Mouse (Mus musculus): Measurements from ENCODE around the gene Fam168a.

Fam168a gene

DNA sequence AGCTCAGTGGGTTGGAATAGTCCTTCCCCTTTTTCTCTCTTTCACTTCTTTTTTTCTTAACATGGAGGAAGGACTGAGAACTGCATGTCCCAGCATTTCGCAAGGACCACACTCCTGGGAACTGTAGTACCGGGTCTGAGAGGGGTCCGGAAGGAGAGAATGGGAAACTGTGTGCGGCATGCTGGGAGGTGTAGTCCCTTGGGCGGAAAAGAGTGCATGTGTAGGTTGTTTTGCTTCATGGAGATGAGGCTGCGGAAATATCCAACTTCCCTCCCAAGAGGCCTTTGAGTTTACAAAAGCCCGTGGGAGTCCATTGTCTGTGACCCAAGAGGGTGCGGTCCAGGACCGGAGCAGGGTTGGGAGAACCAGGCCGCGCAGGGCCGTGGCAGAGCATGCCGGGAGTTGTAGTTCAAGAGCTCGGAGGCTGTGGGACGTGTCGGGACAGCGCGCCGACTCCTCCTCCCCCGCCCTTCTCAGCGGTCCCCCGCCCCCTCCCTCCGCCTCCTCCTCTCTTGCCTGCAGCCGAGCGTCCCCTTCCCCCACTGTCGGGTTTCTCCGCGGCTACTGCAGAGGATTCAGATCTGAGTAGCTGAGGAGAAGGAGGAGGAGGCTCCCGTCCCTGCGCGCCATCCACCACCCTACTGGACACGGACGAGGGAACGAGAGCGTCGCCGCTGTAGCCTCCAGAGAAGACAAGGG is at the start of gene Fam168a:
TSS of gene Fam168a (plus strand) at position 493 of the 699 bp plus-strand sequence.
- peak; percentile 91 to 95 for DNase-seq

DNA sequence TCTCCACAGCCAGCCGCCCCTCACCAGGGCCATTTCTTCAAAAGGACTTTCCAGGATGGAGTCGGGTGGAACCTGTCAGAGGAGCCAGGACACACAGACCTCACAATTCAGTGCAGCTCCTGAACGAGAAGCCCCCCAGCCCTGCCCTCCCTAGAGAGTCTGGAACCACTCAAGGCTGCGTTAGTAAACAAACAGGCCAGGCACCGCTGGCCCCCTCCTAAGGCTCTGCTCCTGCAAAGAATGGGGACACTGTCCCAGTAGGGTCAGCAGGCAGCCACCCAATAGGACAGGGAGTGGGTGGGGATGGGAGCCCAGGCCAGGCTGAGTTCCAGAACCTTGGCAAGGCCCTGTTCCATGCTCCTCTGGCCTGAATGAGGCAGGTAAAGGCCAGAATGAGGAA is 49.7 kb upstream of the Fam168a start:
- DNase-seq, result peak in 1 of 2 experiments; percentile 33

DNA sequence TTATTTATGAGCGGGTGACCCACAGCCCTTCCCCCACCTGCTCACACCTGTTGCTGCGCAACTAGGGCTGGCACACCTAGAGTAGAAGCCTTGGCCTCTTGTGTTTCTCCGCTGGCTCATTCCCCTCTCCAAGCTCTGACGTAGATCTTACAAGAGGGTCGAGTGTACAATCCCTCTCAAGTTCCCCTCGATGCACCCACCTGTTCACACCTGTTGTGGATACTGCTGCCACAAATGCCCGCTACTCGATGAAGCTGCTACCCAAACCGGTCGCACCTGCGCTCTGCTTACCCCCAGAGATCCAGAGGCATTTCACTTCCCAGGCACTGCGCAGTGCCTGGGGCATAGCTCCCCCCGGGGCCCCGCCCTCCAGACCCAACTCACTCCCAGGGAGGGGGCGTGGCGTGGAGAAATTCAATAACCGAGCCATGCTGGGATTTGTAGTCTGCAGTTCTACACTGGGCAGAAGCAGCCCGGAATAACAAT is 48.3 kb upstream of the Fam168a start:
- no peak for DNase-seq

DNA sequence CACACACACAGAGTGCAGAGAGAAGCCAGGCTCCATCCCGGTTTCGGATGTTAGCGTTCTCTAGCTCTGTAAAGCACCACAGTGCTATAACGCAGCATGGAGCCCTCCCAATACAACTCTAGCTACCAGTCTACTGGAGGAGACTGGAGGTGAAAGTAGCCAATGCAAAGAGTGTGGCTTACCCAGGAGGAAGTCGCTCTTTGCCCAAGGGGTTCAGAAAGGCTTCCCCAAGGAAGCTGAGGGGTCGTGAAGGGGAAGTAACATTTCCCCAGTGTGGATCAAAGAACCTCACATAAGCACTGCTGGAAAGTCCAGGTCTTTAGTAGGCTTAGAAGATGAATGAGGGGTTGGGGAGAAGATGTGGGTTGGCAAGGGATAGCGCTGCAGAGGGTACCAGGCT is 45.2 kb upstream of the Fam168a start:
- DNase-seq, result no peak

DNA sequence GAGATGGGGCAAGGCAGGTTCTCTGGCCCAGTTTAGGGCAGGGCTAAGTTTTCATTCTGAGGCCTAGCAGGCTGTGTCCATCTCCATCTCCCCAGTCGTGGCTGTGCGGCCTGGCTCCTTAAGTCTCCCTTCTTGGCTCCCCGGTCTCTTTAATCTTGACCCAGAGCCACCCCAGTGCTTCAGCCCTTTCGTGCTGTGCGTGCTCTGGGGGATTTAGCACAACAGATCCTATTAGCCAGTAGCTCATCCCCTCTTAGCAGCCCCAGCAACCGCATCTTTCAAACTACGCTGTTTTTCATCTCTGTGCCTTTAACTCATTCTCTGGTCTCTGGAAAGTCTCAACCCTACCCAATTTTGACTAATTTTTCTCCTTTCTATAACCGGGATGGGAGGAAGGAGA is 44.2 kb upstream of the Fam168a start, which contains the start of gene Plekhb1:
TSS of gene Plekhb1 (minus strand) at position 184 of the 400 bp plus-strand sequence.
- DNase-seq, result no peak

DNA sequence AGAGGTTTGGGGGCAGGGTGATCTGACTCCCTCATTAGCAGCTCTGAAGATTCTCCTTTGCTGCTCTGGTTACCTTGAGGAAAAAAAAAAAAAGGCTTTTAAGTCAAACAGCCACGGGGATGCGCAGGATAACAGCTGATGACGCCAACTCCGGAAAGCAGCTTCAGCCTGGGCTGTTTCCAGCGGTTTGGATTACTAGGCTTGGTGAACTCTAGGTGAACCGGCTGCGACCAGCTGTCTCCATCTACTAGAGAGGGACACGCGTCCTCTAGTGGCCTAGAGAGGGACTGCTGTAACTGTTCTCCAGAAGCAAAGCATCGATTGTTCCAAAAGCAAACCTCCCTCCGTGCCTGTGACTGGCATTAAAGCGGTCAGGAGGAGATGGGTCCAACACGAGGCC is 43.2 kb upstream of the Fam168a start:
- peak; percentile 87 to 89 for DNase-seq

DNA sequence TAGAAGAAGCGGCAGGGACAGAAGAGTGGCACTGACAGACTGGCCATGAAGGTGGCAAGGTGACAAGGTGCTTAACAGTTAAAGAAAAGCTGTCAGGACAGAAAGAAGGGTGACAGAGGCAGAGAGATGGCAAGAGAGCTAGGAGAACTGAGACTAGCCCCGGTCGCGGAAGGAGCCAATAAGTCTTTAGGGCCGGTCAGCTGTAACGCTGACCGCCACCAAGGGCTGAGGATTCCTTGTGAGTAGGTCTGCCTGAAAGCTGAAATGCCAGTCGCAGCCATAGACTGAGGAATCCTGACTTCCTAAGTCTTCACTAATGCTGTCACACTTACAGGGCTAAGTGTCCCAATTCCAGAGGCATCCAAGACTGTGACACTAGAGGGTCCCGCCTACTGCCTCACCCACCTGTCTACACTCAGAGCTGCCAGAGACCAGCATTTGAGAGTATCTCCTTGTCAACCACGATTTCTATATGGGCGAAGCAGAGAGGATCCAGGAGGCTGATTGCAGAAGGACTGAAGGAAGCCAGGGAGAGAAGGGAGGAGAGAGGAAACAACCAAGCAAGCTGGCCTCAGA is 42.6 kb upstream of the Fam168a start:
- DNase-seq, result no peak

DNA sequence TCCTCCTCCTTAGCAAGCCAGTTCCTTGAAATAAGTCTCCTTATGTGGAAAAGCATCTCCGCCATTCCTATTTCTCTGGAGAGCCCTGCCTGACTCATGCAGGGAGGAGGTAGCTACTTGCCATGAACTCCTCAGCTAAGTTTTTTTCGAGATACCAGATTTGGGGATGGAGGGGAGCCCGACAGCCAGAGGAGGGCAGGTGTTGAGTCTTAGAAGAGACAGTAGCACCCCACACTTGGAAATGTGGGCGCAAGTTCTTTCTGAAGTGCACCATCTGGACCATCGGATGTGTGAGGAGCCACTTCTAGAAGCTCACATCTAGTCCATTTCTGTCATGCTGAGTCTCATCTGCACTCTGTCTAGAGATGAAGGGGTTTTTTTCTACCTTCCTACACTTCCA is 35.8 kb upstream of the Fam168a start:
- DNase-seq, result no peak

DNA sequence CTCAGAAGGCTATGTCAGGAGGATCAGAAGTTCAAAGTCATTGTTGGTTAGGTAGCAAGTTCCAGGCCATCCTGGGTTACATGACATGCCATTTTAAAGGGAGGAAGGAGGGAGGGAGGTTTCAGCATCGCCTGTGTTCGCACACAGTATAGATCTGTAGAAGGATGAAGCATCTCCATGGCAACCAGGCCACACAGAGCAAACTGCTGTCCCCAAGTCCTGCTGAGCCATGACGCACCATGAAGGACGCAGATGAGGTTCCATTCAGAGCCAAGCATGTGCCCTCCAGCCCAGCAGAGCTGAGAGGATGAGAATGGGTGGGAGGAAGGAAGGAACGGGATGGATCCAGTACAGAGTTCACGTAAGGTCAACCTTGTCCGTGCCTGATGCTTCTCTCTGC is 33.0 kb upstream of the Fam168a start:
- no peak for DNase-seq

DNA sequence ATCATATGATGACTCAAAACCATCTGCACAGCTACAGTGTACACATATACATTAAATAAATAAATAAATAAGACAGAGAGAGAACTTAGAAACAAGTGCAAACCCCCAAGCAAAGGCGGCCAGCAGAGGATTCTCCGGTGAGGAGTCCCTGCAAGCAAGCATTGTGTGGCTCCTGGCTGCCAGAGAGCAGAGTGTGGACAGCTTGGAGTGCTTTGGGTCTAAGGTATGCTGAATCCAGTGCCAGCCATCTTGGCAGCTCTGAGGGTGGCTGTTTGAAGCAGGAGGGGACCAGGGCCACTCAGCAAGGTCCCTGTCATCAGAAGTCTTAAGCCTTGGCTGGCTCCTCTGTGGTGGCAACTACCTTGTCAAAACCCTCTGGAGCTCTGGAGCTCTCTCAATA is 31.5 kb upstream of the Fam168a start:
- DNase-seq, result no peak

DNA sequence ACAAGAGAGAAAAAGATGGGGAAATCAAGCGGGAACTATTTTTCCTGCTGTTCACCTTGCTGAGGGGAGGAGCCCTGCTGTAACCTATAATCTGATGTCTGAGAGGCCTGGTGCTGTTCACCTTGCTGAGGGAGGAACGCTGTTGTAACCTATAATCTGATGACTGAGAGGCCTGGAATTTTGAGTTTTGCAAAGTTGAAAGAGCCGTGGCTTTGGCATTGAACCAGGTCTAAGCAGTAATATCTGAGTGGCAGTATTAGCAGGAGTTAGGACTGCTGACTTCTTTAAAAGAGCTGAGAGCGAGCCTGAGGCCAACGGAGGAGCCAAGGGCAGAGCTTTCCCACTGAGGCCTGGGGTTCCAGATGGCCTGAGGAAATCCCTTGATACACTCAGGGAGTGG is 28.4 kb upstream of the Fam168a start:
- no peak for DNase-seq

DNA sequence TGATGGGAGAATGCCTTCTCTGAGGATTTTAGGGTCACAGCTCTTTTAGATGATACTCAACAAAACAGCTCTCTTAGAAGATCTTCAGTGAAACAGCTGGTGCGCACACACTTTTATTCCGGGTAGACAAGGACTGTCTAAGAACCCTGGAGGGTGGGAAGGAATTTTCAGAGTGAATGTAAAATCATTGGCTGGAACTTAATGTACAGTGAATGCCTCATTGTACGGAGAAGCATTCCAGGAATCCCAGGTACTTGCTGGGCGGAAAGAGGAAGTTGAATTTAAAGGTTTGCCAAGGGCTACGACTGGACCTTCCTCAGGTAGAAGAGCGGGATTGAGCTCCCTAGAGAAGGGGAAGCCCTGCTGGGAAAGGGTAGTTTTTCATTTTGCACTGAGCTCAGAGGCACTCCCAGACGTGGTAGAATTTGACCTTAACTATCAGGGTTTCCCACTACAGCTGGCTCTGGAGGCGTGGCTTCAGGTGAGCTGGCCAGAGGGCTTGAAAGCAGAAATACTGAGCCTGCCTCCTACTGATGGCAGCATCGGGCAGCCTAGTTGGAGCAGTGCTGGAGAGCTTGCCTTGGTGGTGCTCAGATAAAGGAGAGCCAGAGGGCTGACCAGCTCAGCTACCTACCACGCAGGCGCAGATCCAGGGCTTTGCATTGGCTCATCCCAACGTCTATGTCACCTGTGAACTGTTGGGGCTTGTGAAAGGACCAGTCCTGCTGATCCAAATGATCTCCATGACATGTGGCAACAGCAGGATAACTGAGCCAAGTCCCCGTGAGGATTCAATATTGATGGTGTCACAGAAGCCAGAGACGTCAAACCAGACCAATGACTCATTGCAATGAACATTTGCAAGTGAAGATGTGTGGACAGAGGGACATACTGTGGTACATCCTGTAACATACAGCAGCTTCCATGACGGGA is 27.2 kb upstream of the Fam168a start:
- no peak for DNase-seq

DNA sequence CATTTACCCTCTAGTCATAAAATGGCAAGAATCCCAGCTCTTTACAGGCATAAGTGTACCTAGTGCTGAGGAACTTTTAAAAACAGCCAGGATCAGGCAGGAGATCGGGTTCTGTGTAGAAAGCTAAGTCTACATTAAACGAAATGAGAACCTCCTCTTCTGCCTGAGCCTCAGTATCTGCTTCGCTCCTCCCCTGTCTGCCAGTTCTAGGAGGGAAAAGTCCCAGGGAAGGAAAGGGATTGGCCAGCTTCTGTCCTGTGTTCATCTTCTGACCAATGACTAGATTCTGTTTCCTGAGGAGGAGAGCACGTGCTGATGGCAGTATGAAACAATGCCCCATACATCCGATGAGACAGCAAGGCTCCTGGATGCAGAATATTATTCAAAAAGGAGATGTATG is 25.3 kb upstream of the Fam168a start:
- DNase-seq, result no peak

DNA sequence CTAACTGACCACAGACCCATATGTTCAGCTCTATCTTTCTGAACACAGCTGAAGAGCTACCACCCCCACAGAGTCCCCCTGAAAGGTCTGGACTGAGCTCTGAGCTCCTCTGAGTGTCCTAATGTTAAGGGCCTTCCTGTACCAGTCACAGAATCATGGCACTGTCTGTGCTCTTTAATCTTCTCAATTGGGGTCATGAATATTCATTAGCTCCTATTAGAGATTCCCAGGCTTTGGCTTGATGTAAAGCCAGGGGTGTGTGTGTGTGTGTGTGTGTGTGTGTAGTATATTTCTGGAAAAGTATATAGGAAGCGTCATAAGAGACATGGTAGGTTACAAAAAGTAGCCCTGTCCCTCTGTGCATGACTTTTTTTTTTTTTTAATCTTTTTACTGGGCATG is 23.2 kb upstream of the Fam168a start:
- no peak for DNase-seq

DNA sequence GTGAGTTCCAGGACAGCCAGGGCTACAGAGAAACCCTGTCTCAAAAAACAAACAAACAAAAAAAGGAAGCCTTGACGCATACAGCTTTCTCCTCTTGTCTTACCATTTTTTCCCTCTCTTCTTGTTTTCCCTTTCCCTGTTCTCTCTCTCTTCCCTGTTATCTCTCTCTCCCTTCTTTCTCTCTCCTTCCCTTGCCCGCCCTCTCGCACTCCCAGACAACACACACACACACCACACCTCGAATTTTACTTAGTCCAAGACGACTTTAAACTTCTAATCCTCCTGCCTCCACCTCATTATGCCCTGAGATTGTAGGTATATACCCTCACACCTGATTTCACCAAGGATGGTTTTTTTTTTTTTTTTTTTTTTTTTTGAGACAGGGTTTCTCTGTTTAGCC is 22.4 kb upstream of the Fam168a start:
- DNase-seq, result no peak

DNA sequence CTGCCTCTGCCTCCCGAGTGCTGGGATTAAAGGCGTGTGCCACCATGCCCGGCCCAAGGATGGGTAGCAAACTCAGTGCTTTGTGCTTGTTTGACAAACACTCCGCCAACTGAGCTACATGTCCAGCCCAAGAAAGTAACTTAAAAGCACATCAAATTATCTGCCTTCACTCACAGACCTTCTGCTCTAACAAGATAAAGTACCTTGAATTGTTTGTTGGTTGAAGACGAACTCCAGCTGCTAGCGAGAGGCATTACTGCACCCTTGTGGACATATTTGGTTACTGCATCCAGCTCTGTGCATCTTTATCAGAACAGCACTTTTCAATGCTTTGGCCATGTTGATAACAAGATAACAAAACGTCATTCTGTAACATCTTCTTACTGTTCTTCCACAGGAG is 21.9 kb upstream of the Fam168a start:
- peak; percentile 37 to 51 for DNase-seq

DNA sequence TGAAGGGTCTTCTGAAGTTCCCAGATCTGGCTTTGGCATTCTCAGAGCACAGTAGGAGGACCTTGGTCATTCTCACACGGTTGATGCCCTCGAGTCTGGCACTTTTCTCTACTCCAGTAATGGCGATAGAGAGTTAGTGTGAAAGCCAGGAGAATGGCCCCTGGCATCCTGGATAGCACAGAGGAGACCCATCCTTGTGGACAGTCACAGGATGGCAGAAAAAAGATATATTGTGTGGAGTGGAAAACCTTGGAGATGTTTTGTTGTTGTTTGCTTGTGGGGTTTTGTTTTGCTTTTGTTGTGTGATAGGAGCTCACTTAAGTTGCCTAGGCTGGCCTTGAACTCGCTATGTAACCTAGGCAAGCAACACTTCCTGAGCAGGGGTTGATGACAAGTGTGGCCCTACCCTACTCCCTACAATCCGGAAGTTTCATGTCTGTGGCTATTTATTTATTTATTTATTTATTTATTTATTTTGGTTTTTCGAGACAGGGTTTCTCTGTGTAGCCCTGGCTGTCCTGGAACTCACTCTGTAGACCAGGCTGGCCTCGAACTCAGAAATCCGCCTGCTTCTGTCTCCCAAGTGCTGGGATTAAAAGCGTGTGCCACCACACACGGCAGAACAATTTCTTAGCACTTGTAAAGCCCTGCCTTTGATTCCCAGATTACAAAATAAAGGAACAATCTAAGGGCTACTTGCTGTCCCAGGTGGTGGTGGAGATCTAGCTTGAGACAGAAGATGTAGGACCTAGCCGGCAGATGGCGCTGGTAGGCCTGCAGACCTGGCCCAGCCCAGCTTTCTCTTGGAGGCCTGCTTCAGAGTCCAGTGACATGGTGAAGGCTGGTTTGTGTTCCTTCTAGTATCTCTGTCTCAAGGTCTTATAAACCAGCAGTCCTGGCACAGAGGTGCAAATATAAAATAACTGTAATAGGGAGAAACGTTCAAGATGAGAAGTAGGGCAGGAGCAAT is 21.1 kb upstream of the Fam168a start:
- peak; percentile 82 to 85 for DNase-seq

DNA sequence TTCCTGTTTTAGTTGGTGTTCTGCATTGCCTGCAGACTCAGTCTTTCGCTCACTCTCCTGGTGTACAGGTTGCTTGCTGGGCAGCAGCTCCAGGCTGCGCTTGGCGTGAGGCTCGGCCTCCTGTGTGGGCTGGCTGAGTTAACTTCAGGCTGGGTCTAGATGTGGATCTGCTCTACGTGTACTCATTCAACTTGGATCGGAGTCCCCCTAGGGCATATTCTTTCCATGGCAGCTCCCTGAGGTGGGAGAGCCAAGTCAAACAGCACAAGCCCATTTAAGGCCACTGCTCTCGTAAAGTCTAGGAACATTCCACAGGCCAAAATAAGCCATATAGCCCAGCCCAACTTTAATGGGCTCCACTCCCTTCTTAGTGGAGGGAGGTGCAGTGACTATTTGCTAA is 18.0 kb upstream of the Fam168a start:
- DNase-seq, result no peak

DNA sequence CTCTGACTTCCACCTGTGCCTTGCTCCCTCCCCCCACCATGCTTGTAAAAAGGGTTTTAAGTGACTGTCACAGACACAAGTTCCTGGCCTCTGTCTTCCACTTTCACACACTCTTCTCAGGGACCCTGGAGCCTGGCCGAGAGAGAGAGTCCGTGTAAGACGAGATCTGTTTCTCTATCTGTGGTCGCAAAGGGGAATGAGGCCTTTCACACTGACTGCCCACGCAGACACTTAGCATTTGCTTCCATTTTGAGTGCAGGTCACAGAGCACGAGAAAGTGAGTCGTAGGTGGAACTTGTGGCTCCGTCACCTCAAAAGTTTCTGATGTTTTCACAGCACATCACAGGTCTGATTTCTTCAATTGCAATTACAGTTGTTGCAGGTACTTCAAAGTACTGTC is 13.2 kb upstream of the Fam168a start:
- DNase-seq, result no peak

DNA sequence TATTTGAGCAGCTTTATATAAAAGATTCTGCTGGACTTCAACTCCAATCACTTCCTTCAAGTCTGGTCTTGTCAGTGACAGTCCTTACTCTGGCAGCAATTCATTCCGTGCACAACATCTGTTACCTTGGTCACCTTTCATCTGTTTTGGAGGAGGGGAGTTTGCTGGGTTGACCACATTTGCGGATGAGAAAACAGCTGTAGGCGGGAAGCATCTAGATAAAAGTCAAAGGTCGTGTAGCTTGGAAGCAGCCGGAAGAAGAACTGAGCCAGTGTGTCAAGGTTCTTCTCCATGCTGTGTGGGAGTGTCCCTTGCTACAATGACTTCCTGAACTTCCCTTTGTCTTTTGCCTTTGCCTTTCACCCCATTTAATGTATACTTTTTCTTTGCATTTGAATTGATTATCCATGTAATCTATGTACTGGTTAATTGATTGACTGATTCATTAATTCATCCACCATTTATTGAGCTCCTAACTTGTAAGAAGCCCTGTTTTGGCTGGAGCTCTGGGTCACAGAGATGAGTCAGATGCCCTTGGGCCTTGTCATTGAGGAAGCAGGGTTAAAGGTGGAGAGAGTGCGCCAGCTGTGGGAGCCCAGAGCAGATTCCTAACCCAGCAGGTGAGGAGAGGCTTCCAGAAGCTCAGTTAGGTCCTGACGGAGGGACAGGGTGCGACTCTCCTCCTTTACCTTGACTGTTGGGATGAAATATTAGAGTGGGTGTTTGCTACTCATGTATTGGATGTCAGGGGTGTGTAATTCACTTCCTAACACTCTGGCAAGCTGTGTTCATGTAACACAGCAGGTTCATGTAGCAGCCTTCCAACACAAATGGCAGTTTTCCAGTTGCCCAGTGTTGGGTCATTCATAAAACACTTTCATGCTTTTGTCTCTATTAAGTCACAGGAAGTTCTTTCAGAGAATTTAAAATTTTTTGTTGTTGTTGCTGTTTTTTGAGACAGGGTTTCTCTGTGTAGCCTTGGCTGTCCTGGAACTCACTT is 6.4 kb upstream of the Fam168a start:
- no peak for DNase-seq

DNA sequence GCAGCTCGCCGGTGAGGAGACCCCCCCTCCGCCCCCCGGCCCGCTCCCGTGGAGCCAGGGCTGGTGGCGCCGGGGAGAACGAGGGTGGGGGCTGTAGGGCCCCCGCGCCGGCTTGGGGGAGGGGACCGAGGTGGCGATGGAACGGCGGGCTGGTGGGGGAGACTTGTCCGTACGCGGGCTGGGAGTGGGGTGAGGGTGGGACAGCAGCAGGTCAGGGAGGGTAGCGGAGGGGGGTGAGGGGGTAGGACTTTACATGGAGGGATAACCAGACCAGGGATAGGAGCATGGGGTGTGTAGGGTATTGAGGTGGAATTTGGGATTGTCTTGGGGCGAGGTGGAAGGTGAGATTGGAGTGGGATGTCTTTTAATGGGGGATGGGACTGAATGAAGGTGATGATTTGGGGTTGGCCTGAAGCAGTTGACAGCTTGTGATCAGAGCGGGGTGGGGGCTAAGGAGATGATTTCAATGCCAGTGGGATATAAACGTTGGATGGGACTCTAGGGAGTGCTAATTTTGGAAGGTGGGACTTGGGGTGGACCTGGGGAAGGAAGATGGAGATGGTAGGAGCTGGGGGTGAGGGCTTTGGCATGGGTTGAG is 547 bp downstream of the Fam168a start:
- DNase-seq, result no peak

All from cerebellum, postnatal 36 days (tissue).